Mouse (Mus musculus) ES-Bruce4 (cell line): ENCODE data around the gene Nrl. TPM values are rescaled to one million over a fixed set of nuclear protein-coding genes. Genes with fewer than 3 reads are reported as not detected.
A peak's percentile ranks its signal among the peaks of the same experiment; 100 is the strongest.

Experiments used
- H3K27ac ChIP-seq: 2 replicates; pipeline ENCODE4 v1.5.1; 2012; ENCODE audit warnings: low read length, inconsistent platforms; ENCODE audit not compliant: insufficient read depth
- H3K27me3 ChIP-seq: 2 replicates; pipeline ENCODE4 v1.6.1; 2012; ENCODE audit warnings: mild to moderate bottlenecking, low read length, inconsistent platforms; ENCODE audit not compliant: control insufficient read depth, poor library complexity, insufficient read depth, severe bottlenecking
- H3K36me3 ChIP-seq: 2 replicates; pipeline ENCODE4 v1.6.1; 2012; ENCODE audit warnings: inconsistent platforms, mild to moderate bottlenecking, low read length, moderate library complexity; ENCODE audit not compliant: control insufficient read depth, poor library complexity, insufficient read depth, severe bottlenecking
- H3K4me1 ChIP-seq: one replicate; pipeline ENCODE4 v1.8.1; 2011; ENCODE audit warnings: low read length; ENCODE audit not compliant: control insufficient read depth, insufficient read depth
- H3K4me3 ChIP-seq: 2 replicates; pipeline ENCODE4 v1.5.1; 2011; ENCODE audit warnings: low read depth, mild to moderate bottlenecking, low read length
- H3K9ac ChIP-seq: 2 replicates; pipeline ENCODE4 v1.6.1; 2012; ENCODE audit warnings: low read depth, mild to moderate bottlenecking, inconsistent platforms; ENCODE audit not compliant: poor library complexity, severe bottlenecking
- H3K9me3 ChIP-seq: replicated peaks from 2 replicates; pipeline ENCODE4 v1.6.1; 2012; ENCODE audit warnings: mild to moderate bottlenecking, low read length, inconsistent platforms; ENCODE audit not compliant: control insufficient read depth, poor library complexity, insufficient read depth, severe bottlenecking
- CTCF ChIP-seq: IDR thresholded peaks from one replicate; pipeline ENCODE4 v1.8.1; 2011; ENCODE audit warnings: low read depth, low read length
- EP300 ChIP-seq: IDR thresholded peaks from 2 replicates; pipeline ENCODE4 v1.6.1; 2011; ENCODE audit warnings: low read depth, low read length; ENCODE audit not compliant: insufficient read depth
- POLR2A ChIP-seq: IDR thresholded peaks from one replicate; pipeline ENCODE4 v1.8.1; 2011; ENCODE audit warnings: low read length; ENCODE audit not compliant: insufficient read depth
- polyA plus RNA-seq: library from polyadenylated mRNA; stranded (reverse); fragments of >200 nt; gene quantifications from 2 replicates; pipeline ENCODE4 v1.2.4, GENCODE M21; 2011; ENCODE audit warnings: low read depth; ENCODE audit not compliant: missing spikeins, insufficient read depth, insufficient read length

Gene Nrl
- polyA plus RNA-seq, 1 experiment, result not detected

- no peak overlapping the region for H3K4me3 ChIP-seq
- TF ChIP-seq POLR2A (no peak), CTCF (no peak), EP300 (no peak)
Measured at GRCm38 (mm10) chr14:55561860-55562259, 37.1 kb upstream of the Nrl start.

GRCm38 (mm10) chr14:55560202-55561073, 35.7 kb upstream of the Nrl start, which contains the start of gene A730061H03Rik:
Gene A730061H03Rik (minus strand): TSS chr14:55560406.
- no peaks in the 10 kb centered on the region for H3K9me3 ChIP-seq
- peak within 1 kb of the TSS; percentile 79 for H3K4me3 ChIP-seq
- no peaks in the 10 kb centered on the region for H3K4me1 ChIP-seq
- H3K36me3 ChIP-seq, result peaks cover 3% of the 10 kb centered on the region; the same call in 1 of the 2 replicates
- TF ChIP-seq CTCF, result no peak
- peak; percentile 30 for TF ChIP-seq POLR2A
- peak within 1 kb of the TSS; percentile 38 for H3K9ac ChIP-seq
- H3K27me3 ChIP-seq, result no peaks in the 10 kb centered on the region
- peak within 1 kb of the TSS; percentile 86 for H3K27ac ChIP-seq

More at GRCm38 (mm10) chr14:55561860-55562259, 37.1 kb upstream of the Nrl start:
- H3K27me3 ChIP-seq, result no peaks in the 10 kb centered on the region
- H3K9me3 ChIP-seq, result no peaks in the 10 kb centered on the region
- peaks cover 3% of the 10 kb centered on the region; the same call in 1 of the 2 replicates for H3K36me3 ChIP-seq
- no peak overlapping the region for H3K9ac ChIP-seq
- H3K27ac ChIP-seq, result no peak overlapping the region
- H3K4me1 ChIP-seq, result no peaks in the 10 kb centered on the region

GRCm38 (mm10) chr14:55559799-55560201, 35.0 kb upstream of the Nrl start, which contains the start of gene Dcaf11:
Gene Dcaf11 (plus strand): TSS chr14:55560006.
- H3K27ac ChIP-seq, result peak within 1 kb of the TSS; percentile 86

GRCm38 (mm10) chr14:55558740-55559448, 34.1 kb upstream of the Nrl start:
- Histone ChIP-seq H3K27me3 (no peaks in the 10 kb centered on the region), H3K36me3 (no peaks in the 10 kb centered on the region), H3K9me3 (no peaks in the 10 kb centered on the region), H3K27ac (no peak overlapping the region), H3K4me1 (peaks cover 1% of the 10 kb centered on the region), H3K9ac (peak overlapping the region; percentile 38), H3K4me3 (peak overlapping the region; percentile 22; the same call in 1 of the 2 replicates)
- TF ChIP-seq EP300 (no peak), CTCF (no peak), POLR2A (no peak)

More at GRCm38 (mm10) chr14:55559799-55560201, 35.0 kb upstream of the Nrl start, which contains the start of gene Dcaf11:
- TF ChIP-seq POLR2A, result no peak
- TF ChIP-seq EP300, result 0 out of 2 replicates have a peak, but pooled peaks have one; percentile 67
- no peak for TF ChIP-seq CTCF
- no peaks in the 10 kb centered on the region for H3K36me3 ChIP-seq
- peak within 1 kb of the TSS; percentile 38 for H3K9ac ChIP-seq
- H3K4me3 ChIP-seq, result peak within 1 kb of the TSS; percentile 79
- H3K4me1 ChIP-seq, result no peaks in the 10 kb centered on the region
- H3K9me3 ChIP-seq, result no peaks in the 10 kb centered on the region
- H3K27me3 ChIP-seq, result no peaks in the 10 kb centered on the region

- H3K9me3 ChIP-seq, result no peaks in the 10 kb centered on the region
- H3K27ac ChIP-seq, result no peak overlapping the region
- no peak overlapping the region for H3K4me3 ChIP-seq
- no peak overlapping the region for H3K9ac ChIP-seq
- no peaks in the 10 kb centered on the region for H3K36me3 ChIP-seq
- H3K27me3 ChIP-seq, result no peaks in the 10 kb centered on the region
- peaks cover 1% of the 10 kb centered on the region for H3K4me1 ChIP-seq
- TF ChIP-seq POLR2A, result no peak
- no peak for TF ChIP-seq EP300
- no peak for TF ChIP-seq CTCF
Measured at GRCm38 (mm10) chr14:55557587-55557986, 32.8 kb upstream of the Nrl start.

- no peaks in the 10 kb centered on the region for H3K9me3 ChIP-seq
- H3K4me1 ChIP-seq, result peaks cover 1% of the 10 kb centered on the region
- H3K9ac ChIP-seq, result no peak overlapping the region
- TF ChIP-seq EP300, result 0 out of 2 replicates have a peak, but pooled peaks have one; percentile 48
- TF ChIP-seq POLR2A, result no peak
- peak; percentile 91 for TF ChIP-seq CTCF
- H3K4me3 ChIP-seq, result no peak overlapping the region
- no peak overlapping the region for H3K27ac ChIP-seq
- H3K36me3 ChIP-seq, result no peaks in the 10 kb centered on the region
- no peaks in the 10 kb centered on the region for H3K27me3 ChIP-seq
Measured at GRCm38 (mm10) chr14:55557003-55557402, 32.2 kb upstream of the Nrl start.
